Mouse (Mus musculus) embryo, embryonic 11 days (tissue): ENCODE data around the gene Clpsl2.
A peak's percentile ranks its signal among the peaks of the same experiment; 100 is the strongest.
"Not testable (repeated sequence)": the region's sequence is repeated elsewhere in the genome, so short reads cannot be mapped to it uniquely, and the experiment has no call there.

Experiments used
- DNase-seq: peaks from one replicate; pipeline ENCODE4 v3.0.0-alpha.2; 2015

The Clpsl2 gene

DNA sequence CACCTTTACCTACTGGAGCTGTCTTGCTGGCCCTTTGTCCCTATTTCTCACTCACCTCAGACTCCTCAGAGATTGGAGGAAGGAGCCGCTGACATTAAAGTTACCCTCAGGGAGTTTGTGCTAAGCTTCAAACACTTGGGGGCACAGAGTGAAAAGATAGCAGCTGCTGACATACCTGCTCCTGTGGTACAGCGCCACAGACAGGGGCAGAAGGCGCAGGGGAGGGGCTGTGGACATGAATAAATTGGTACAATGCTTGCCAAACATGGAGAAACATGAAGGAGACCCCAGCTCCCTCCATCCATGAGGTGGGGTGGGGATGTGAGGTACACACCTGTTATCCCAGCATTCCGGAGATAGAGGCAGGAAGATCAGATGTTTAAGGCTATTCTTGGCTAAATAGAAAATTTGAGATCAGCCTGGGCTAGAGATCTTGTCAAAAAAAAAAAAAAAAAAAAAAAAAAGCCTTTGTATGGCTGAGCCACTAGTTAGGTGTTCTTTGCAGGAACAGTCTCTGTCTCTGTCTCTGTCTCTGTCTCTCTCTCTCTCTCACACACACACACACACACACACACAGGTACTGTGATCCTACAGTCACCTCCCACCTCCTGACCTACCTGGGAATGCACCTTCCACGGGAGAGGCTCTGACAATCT lies 28.0 kb upstream of the Clpsl2 start:
- DNase-seq: no peak

DNA sequence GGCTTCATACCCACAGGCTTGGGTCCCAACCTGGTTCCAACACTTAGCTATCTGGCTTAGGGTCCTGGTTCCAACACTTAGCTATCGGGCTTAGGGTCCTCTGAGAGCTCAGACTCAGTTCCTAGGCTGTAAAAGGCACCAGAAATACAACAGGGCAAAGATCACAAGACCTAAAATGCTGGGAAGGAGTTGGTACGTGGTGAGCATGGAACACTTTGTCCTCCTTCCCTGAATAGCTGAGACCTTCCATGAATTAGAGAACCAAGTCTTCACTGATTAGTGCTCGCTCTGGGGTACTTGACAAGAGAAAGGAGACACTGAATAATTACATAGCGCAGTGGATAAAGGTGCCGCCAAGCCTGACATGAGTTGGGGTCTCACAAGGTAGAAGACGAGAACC lies 27.3 kb upstream of the Clpsl2 start:
- no peak for DNase-seq

DNA sequence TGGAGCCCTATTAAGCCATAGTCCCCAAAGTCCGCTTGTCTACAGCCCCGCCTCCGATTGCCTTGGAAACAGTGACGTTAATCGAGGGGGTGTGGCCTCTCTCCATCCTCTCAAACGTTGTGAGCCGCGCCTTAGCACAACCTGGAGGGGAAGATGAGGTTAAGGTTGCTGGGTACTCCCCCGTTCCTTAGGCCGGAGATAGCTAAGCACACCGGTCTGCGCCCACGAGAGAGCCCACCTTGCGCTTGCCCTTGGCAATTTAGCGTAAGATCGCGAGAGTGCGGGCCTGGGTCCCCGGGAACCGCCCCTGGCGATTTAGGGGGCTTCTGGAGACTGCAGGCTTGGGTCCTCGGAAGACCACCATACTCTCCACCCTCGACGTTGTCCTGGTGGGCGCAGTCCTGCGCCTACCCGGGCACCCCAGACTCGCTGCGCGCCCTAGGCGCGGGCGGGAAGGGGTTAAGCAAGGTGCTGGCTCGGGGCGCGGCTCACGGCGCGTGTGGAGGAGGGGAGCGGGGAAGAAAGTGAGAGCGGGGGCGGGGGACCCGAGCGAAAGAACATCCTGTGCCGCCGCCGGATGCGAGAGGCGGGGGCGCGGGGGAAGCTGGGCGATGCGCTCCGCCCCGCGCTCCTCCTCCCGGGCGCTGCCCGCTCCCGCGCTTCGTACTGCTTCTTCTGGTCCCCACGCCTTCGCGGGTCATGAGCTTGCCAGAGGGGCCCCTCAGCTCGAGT lies 26.4 kb upstream of the Clpsl2 start:
- peak; percentile 94 for DNase-seq

DNA sequence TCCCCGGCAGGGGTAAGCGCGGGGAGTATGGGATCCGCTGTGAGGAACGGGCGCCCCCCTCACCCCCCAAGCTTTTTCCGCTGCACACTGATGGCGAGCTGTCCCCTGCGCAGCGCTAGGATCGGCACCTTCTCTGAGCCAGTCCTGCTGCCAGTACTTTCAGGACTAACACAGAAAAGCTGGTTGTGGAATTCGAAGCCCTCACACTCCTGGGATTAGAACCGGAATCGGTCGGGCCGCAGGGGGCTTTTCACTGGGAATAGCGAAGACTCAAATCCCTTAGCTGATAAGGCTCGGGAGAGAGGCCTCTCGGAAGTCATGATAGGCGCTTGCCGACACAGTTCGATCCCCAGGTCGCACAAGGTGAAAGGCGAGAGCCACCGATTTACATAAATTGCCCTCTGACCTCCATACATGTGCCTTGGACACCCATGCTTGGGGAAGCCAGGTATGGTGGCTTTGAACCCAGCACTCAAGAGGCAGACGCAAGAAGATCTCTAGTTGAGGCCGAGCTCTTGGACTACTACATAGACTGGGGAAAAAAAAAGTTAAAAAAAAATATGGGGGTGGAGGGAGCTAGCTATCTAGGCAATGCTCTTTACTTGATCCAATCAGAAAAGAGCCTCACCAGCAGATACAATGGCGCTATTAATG lies 25.7 kb upstream of the Clpsl2 start:
- no peak for DNase-seq

- DNase-seq: no peak
Observed at GRCm38 (mm10) chr17:28524009-28524695, 25.1 kb upstream of the Clpsl2 start.

GRCm38 (mm10) chr17:28524831-28525430 lies 24.3 kb upstream of the Clpsl2 start:
- no peak for DNase-seq

- DNase-seq: no peak
Observed at GRCm38 (mm10) chr17:28527184-28528042, 21.8 kb upstream of the Clpsl2 start.

GRCm38 (mm10) chr17:28528043-28528351 lies 21.2 kb upstream of the Clpsl2 start:
- peak; percentile 88 for DNase-seq

DNA sequence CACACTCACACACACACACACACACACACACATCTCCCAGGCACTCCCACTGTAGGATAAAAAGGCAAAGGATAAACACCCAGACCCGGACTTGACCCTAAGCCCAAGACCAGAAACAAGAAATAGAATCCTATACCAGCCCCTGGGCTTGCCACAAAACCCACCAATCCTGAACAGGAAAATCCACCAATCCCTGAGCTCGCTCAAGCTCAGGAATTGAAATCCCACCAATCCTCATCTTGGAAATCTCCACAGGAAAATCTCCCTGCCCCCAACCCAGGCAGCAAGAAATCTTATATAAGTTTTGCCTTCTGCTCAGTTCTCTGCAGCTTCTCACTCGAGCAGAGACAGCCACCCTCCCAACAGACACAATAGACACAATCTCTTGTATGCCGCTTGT lies 20.1 kb upstream of the Clpsl2 start:
- no peak for DNase-seq

DNA sequence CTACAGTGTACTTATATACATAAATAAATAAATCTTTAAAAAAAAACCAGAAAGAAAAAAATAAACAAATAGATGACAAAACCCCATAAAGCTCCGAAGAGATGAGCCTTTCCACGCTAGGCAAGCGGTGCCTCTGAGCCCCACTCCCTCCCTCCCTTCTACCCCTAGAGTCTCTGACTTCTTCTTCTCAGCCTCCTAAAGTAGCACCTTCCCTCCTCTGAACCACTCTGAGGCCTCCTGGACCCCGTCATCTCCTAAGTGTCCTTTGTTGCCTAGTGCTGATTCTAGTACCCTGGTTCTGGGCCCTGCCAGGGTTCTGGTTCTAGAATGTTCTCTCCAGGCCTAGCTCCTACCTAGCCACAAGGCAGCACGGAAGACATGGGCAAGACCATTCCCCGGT lies 18.7 kb upstream of the Clpsl2 start, which contains the start of gene Armc12:
Gene Armc12, plus strand, starts transcription at position 301 of the 400 bp plus-strand sequence.
- no peak for DNase-seq

DNA sequence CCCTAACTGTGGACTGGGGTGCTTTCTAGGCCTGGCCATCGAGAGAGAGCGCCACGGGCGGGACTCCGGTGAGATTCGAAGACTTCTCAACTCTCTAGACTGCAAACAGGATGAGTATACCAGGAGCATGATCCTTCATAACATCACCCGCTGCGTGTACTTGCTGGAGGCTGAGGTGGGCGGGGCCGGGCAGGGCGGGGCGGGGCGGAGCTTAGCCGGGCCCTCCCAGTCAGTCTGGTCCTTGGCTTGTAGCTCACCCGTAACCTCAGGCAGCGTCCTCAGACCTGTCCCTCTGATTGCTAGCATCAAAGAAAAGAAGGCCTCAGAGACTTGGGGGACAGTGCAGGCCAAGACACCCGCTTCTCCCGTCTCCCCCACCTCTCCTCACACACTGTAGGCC lies 17.3 kb upstream of the Clpsl2 start:
- DNase-seq: peak; percentile 39

GRCm38 (mm10) chr17:28532557-28532956 lies 16.7 kb upstream of the Clpsl2 start:
- DNase-seq: no peak

- no peak for DNase-seq
Observed at GRCm38 (mm10) chr17:28533327-28533726, 15.9 kb upstream of the Clpsl2 start.

- no peak for DNase-seq
Observed at GRCm38 (mm10) chr17:28537881-28538280, 11.3 kb upstream of the Clpsl2 start.

- DNase-seq: no peak
Observed at GRCm38 (mm10) chr17:28546925-28547324, 2.3 kb upstream of the Clpsl2 start.

DNA sequence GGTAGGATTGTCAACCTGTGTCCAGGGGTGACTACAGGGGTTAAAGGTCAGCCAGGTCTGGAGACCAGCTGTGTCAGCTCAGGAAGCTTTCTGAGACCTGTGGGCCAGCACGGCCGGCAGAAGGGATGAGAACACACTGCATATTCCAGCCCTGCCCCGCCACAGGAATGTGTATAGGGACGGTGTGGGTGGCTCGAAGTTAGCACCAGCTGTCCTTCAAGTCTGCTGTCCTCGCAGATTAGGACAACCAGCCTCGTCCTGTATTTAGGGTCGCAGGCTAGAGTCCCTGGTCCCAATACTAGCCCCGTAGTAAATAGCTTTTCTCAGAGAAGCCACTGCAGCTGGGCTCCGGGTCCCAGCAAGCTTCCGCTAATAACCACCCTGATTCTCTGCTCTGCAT lies 661 bp upstream of the Clpsl2 start:
- no peak for DNase-seq

GRCm38 (mm10) chr17:28553040-28553793 lies 4.0 kb downstream of the Clpsl2 start:
- DNase-seq: peak; percentile 82

- DNase-seq: not testable (repeated sequence)
Observed at GRCm38 (mm10) chr17:28554021-28554420, 4.8 kb downstream of the Clpsl2 start.

- peak; percentile 54 for DNase-seq
Observed at GRCm38 (mm10) chr17:28556635-28557396, 7.6 kb downstream of the Clpsl2 start.

- DNase-seq: no peak
Observed at GRCm38 (mm10) chr17:28557772-28558171, 8.6 kb downstream of the Clpsl2 start.

- DNase-seq: no peak
Observed at GRCm38 (mm10) chr17:28560598-28560997, 11.4 kb downstream of the Clpsl2 start, which contains the start of gene Clps. Clps (minus strand) TSS chr17:28560766.
